Mouse (Mus musculus) testis, adult 2 months (tissue): ENCODE results near the gene Dhx35. TPM values are rescaled to one million over a fixed set of nuclear protein-coding genes. Genes with fewer than 3 reads are reported as not detected.

ENCODE experiments used
- H3K27ac ChIP-seq: fragments of 200-500 bp; 2 replicates; pipeline ENCODE4 v1.5.1; 2012; ENCODE audit warnings: low read depth, low read length; ENCODE audit not compliant: control insufficient read depth, insufficient read depth
- H3K27me3 ChIP-seq: fragments of 200-500 bp; 2 replicates; pipeline ENCODE4 v1.6.1; 2012; ENCODE audit warnings: mild to moderate bottlenecking, low read length, moderate library complexity; ENCODE audit not compliant: control insufficient read depth, insufficient read depth
- H3K36me3 ChIP-seq: fragments of 200-500 bp; 2 replicates; pipeline ENCODE4 v1.6.1; 2012; ENCODE audit warnings: mild to moderate bottlenecking, low read length; ENCODE audit not compliant: control insufficient read depth, insufficient read depth
- H3K4me1 ChIP-seq: fragments of 200-500 bp; 2 replicates; pipeline ENCODE4 v1.6.1; 2012; ENCODE audit warnings: low read length; ENCODE audit not compliant: control insufficient read depth, insufficient read depth
- H3K4me3 ChIP-seq: fragments of 200-500 bp; 2 replicates; pipeline ENCODE4 v1.5.1; 2012; ENCODE audit warnings: low read depth, mild to moderate bottlenecking, low read length, moderate library complexity, mixed read lengths; ENCODE audit not compliant: control insufficient read depth
- CTCF ChIP-seq: fragments of 200-500 bp; IDR thresholded peaks from 2 replicates; pipeline ENCODE4 v1.5.1; 2012; ENCODE audit warnings: low read depth, mild to moderate bottlenecking, inconsistent platforms, low read length, moderate library complexity; ENCODE audit not compliant: control insufficient read depth, insufficient read depth, insufficient replicate concordance
- POLR2A ChIP-seq: fragments of 200-500 bp; IDR thresholded peaks from 2 replicates; pipeline ENCODE4 v1.6.1; 2012; ENCODE audit warnings: low read depth, mild to moderate bottlenecking, inconsistent platforms, low read length, moderate library complexity; ENCODE audit not compliant: control insufficient read depth
- polyA plus RNA-seq: library from polyadenylated mRNA; depleted of rRNA; stranded (reverse); fragments of >200 nt; gene quantifications from 2 replicates; pipeline ENCODE4 v1.2.3, GENCODE M21; 2012

Gene Dhx35
- polyA plus RNA-seq, 1 experiment, result 18.9 TPM

DNA sequence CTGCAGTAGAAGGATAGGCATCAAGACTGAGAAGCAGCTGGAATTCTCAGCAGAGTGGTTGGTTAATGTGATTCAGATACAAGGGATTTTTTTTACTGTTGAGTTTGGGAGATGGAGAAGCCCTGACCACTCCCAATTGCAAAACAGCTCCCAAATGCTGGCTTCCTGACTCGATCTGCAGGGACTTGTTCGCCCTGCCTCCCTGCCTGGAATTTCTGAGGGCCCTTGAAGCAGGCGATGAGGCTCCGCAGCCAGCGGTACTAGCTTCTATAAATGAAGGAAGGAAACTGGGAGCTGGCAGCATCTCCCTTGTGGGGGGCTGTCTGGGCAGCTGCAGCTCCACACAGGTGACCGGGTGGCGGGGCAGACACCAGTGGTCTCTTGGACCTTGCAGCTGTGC, 16.3 kb upstream of the Dhx35 start:
- Histone ChIP-seq H3K27ac (no peak overlapping the region), H3K27me3 (no peaks in the 10 kb centered on the region), H3K36me3 (no peaks in the 10 kb centered on the region), H3K4me1 (peaks cover 2% of the 10 kb centered on the region; the same call in 1 of the 2 replicates), H3K4me3 (no peak overlapping the region)
- TF ChIP-seq POLR2A (no peak), CTCF (no peak)

- Histone ChIP-seq H3K27me3 (no peaks in the 10 kb centered on the region), H3K4me3 (no peak overlapping the region), H3K27ac (no peak overlapping the region), H3K36me3 (no peaks in the 10 kb centered on the region; the same call in 1 of the 2 replicates), H3K4me1 (peaks cover 2% of the 10 kb centered on the region; the same call in 1 of the 2 replicates)
- TF ChIP-seq CTCF (no peak), POLR2A (no peak)
Observed at GRCm38 (mm10) chr2:158781126-158781525, 13.5 kb upstream of the Dhx35 start.

DNA sequence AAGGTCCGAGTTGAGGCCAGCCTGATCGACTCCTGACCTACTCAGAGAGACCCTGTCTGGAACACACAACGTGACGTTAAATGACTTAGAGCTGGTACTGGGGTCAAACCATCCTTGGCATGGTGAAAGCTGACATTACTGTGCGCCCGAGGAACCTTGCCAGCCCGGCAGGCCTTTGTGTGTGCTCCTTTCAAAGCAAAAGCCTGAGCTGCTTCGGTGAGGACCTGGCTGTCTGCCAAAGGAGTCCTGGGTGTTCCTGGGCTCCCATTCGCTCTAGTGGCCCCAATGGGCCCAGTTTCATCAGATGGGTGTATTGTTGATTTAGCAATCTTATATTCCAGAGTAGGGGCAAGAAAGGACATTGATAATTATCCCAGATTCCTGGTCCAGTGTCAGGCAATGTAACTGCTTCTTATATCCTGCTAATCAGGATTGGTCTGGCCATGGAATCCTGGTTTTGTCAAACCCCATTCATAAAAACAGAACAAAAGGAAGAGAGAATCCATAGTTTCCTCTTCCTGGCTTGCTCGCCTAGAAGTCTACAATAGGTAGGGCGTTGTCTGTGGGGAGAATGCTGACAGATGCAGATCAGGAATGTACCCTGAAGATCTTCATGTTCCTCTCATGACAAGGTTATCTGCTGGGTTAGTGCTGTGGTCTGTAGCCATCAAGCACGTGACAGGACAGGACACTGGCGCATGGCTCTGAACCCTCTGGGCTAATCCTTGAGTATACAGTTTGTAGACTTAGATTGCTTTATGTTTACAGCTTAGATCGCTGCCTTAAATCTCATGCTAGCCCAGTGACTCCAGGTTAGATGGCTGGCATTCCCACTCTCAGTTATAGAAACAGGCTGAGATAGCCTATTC, 7.4 kb upstream of the Dhx35 start:
- TF ChIP-seq CTCF (no peak), POLR2A (no peak)
- Histone ChIP-seq H3K27me3 (no peaks in the 10 kb centered on the region), H3K4me1 (no peaks in the 10 kb centered on the region), H3K27ac (no peak overlapping the region), H3K36me3 (no peaks in the 10 kb centered on the region; the same call in 1 of the 2 replicates), H3K4me3 (no peak overlapping the region)

- peak overlapping the region; percentile 65 for H3K27ac ChIP-seq
Observed at GRCm38 (mm10) chr2:158795043-158795442, 436 bp downstream of the Dhx35 start.

GRCm38 (mm10) chr2:158795875-158796274, 1.3 kb downstream of the Dhx35 start:
- peaks cover 6% of the 10 kb centered on the region for H3K4me1 ChIP-seq
- no peaks in the 10 kb centered on the region for H3K36me3 ChIP-seq
- no peak overlapping the region for H3K27ac ChIP-seq
- no peak for TF ChIP-seq CTCF
- no peak for TF ChIP-seq POLR2A
- H3K27me3 ChIP-seq, result no peaks in the 10 kb centered on the region
- H3K4me3 ChIP-seq, result no peak overlapping the region

More at GRCm38 (mm10) chr2:158795043-158795442, 436 bp downstream of the Dhx35 start:
- H3K4me1 ChIP-seq, result peaks cover 6% of the 10 kb centered on the region
- no peaks in the 10 kb centered on the region for H3K27me3 ChIP-seq
- H3K4me3 ChIP-seq, result peak overlapping the region; percentile 91
- H3K36me3 ChIP-seq, result no peaks in the 10 kb centered on the region
- TF ChIP-seq POLR2A (no peak), CTCF (no peak)

- H3K27me3 ChIP-seq, result no peaks in the 10 kb centered on the region
- H3K27ac ChIP-seq, result no peak overlapping the region
- peaks cover 3% of the 10 kb centered on the region for H3K4me1 ChIP-seq
- no peaks in the 10 kb centered on the region; the same call in 1 of the 2 replicates for H3K36me3 ChIP-seq
- no peak overlapping the region for H3K4me3 ChIP-seq
- TF ChIP-seq CTCF, result no peak
- TF ChIP-seq POLR2A, result no peak
Observed at GRCm38 (mm10) chr2:158799328-158799727, 4.7 kb downstream of the Dhx35 start.

- Histone ChIP-seq H3K27me3 (no peaks in the 10 kb centered on the region), H3K4me3 (no peak overlapping the region), H3K4me1 (no peaks in the 10 kb centered on the region), H3K36me3 (no peaks in the 10 kb centered on the region; the same call in 1 of the 2 replicates), H3K27ac (no peak overlapping the region)
- TF ChIP-seq CTCF, result no peak
- TF ChIP-seq POLR2A, result no peak
Observed at GRCm38 (mm10) chr2:158800788-158801187, 6.2 kb downstream of the Dhx35 start.

DNA sequence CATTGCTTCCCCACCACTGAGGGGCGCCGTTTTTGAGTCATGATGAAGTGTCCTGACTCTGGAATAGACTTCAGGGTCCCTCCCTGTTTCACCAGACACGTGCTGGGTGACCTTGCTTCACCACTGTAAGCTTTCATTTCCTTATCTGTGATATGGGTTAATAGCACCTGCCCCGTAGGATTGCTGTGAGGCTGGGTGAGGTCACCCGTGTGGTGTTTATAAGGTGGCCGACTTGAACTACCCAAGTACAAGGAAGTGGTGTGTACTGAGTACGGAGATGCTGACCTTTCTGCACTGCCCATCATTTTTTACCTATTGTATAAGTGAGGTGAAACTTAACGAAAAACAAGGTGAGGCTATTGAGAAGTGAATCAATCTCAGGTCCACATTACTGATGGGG, 9.0 kb downstream of the Dhx35 start:
- Histone ChIP-seq H3K27me3 (no peaks in the 10 kb centered on the region), H3K4me3 (no peak overlapping the region), H3K36me3 (no peaks in the 10 kb centered on the region; the same call in 1 of the 2 replicates), H3K27ac (no peak overlapping the region), H3K4me1 (no peaks in the 10 kb centered on the region)
- no peak for TF ChIP-seq CTCF
- TF ChIP-seq POLR2A, result no peak
